In genomic region chr7:101302691-101303090, GRCm38 (mm10) we compare ENCODE assay signal across 8 mouse cellular contexts. TPM values are rescaled to one million over a fixed set of nuclear protein-coding genes. Genes with fewer than 3 reads are reported as not detected.
DNase-seq lines count a peak whose midpoint lies in the region; ATAC-seq and TF ChIP-seq lines count a peak whose summit lies in the region.

No protein-coding gene starts in this region.

- H3K9me3 ChIP-seq in forebrain, embryonic 14.5 days (replicated peaks; ENCODE audit: control insufficient read depth, low read length), result no peaks in the 10 kb centered on the region
- H3K9me3 ChIP-seq in liver, embryonic 14.5 days (ENCODE audit: control insufficient read depth, low read length), result no peaks in the 10 kb centered on the region

- H3K9ac ChIP-seq in heart, adult 2 months (ENCODE audit: low read depth, low read length), result peak overlapping the region; percentile 93; the same call in 1 of the 2 replicates
- H3K9ac ChIP-seq in forebrain, embryonic 14.5 days (ENCODE audit: low read length), result peak overlapping the region; percentile 71
- no peak overlapping the region for H3K9ac ChIP-seq in liver, embryonic 14.5 days (replicated peaks)

- TF ChIP-seq CTCF in heart, adult 2 months (IDR thresholded peaks at IDR 0.05), result no peak
- no peak for TF ChIP-seq CTCF in liver, embryonic 14.5 days (IDR thresholded peaks at IDR 0.05; ENCODE audit: low read depth)

- no peaks in the 10 kb centered on the region for H3K36me3 ChIP-seq in heart, adult 2 months (ENCODE audit: control insufficient read depth, insufficient read depth, low read length)
- H3K36me3 ChIP-seq in forebrain, embryonic 14.5 days (ENCODE audit: control insufficient read depth, insufficient read depth, low read length), result no peaks in the 10 kb centered on the region
- no peaks in the 10 kb centered on the region for H3K36me3 ChIP-seq in liver, embryonic 14.5 days (replicated peaks; ENCODE audit: control insufficient read depth, insufficient read depth, low read depth)

- intact Hi-C loops in heart, adult 2 months (cut with DNase I), result loop anchor here (10.0 kb wide), 1 partner anchor 602 kb away; the partner anchor contains the start of genes Lamtor1 and Tomt
- intact Hi-C loops in heart, postnatal 14 days (cut with DNase I), result no loop called here

- H3K4me1 ChIP-seq in heart, adult 2 months (ENCODE audit: control insufficient read depth, insufficient read depth, low read length), result peaks cover 2% of the 10 kb centered on the region
- H3K4me1 ChIP-seq in forebrain, embryonic 14.5 days (ENCODE audit: control insufficient read depth, insufficient read depth, low read length), result peaks cover 10% of the 10 kb centered on the region
- peaks cover 0 to 9% of the 10 kb centered on the region in 2 experiments; a peak in 2 of 4 replicates for H3K4me1 ChIP-seq in liver, embryonic 14.5 days (replicated peaks; ENCODE audit: control insufficient read depth in 2 of 2, insufficient read depth in 2 of 2, low read length in 1 of 2)

- H3K27ac ChIP-seq in heart, adult 2 months, result peak overlapping the region; percentile 84
- H3K27ac ChIP-seq in forebrain, embryonic 14.5 days (ENCODE audit: low read depth, low read length), result peak overlapping the region; percentile 29; the same call in 1 of the 2 replicates
- no peak overlapping the region for H3K27ac ChIP-seq in liver, embryonic 14.5 days

- 27% methylated on average over 7 of the region's 7 CpGs for WGBS in heart, adult 2 months
- WGBS in forebrain, embryonic 14.5 days, result 20% methylated on average over 7 of the region's 7 CpGs
- 40% methylated on average over 7 of the region's 7 CpGs for WGBS in liver, embryonic 14.5 days (ENCODE audit: insufficient replicate concordance)

- TF ChIP-seq POLR2A in heart, adult 2 months (IDR thresholded peaks at IDR 0.05; ENCODE audit: insufficient read depth, low read depth, low read length), result no peak

- H3K4me2 ChIP-seq in forebrain, embryonic 14.5 days (ENCODE audit: low read length), result peak overlapping the region; percentile 87
- H3K4me2 ChIP-seq in liver, embryonic 14.5 days (ENCODE audit: low read depth), result peak overlapping the region; percentile 79

- DNase-seq in heart, adult 2 months, result no peak
- DNase-seq in heart, postnatal 14 days, result no peak
- peak; percentile 70 for DNase-seq in A20 (ENCODE audit: low read depth, low spot score)
- DNase-seq in forebrain, embryonic 14.5 days (ENCODE audit: low spot score), result no peak
- no peak for DNase-seq in liver, embryonic 14.5 days (ENCODE audit: low read depth in 3 of 3, low spot score in 3 of 3)
- DNase-seq in retina, postnatal 1 day, result no peak
- DNase-seq in cerebellum, adult 11 months, result no peak
- no peak for DNase-seq in kidney, adult 9 months

- no peak for TF ChIP-seq EP300 in heart, adult 2 months (IDR thresholded peaks at IDR 0.05; ENCODE audit: insufficient read depth, low read depth, low read length)
- TF ChIP-seq EP300 in liver, embryonic 14.5 days (IDR thresholded peaks at IDR 0.05; ENCODE audit: low read depth), result no peak

- no peaks in the 10 kb centered on the region for H3K79me2 ChIP-seq in heart, adult 2 months (replicated peaks; ENCODE audit: control insufficient read depth, insufficient read depth, low read length)

- ATAC-seq in forebrain, embryonic 14.5 days, result no peak
- ATAC-seq in liver, embryonic 14.5 days (ENCODE audit: insufficient read depth), result no peak

- no peaks in the 10 kb centered on the region for H3K27me3 ChIP-seq in heart, adult 2 months (ENCODE audit: control insufficient read depth, insufficient read depth, low read length)
- H3K27me3 ChIP-seq in forebrain, embryonic 14.5 days (replicated peaks; ENCODE audit: control insufficient read depth, insufficient read depth, low read length), result peaks cover 4% of the 10 kb centered on the region; the same call in 1 of the 2 replicates
- peaks cover 9% of the 10 kb centered on the region for H3K27me3 ChIP-seq in liver, embryonic 14.5 days (ENCODE audit: control insufficient read depth, insufficient read depth, low read length)

- H3K4me3 ChIP-seq in heart, adult 2 months, result peak overlapping the region; percentile 82
- peak overlapping the region; percentile 57 for H3K4me3 ChIP-seq in forebrain, embryonic 14.5 days (ENCODE audit: low read depth, low read length)
- no peak overlapping the region for H3K4me3 ChIP-seq in liver, embryonic 14.5 days (ENCODE audit: insufficient read depth in 1 of 2, low read depth in 2 of 2, low read length in 2 of 2)

RNA-seq across cellular contexts. Expression of gene Atg16l2, which starts 0.6 kb away (rescaled TPM):
- total RNA-seq in heart, adult 2 months (2021), result 1 to 10 TPM; 7.8 to 8.9 TPM
- polyA plus RNA-seq in heart, adult 2 months (2012; rRNA removed), result 22.8 and 27.1 TPM in 2 replicates
- 10 to 100 TPM; 12.4 to 13.5 TPM for total RNA-seq in heart, postnatal 14 days (2021)
- 13.5 and 17.8 TPM in 2 replicates for polyA plus RNA-seq in forebrain, embryonic 14.5 days (2014; fragmentation: Nextera tagmentation; extraction: Ambion mirVana)
- 3.1 and 3.5 TPM in 2 replicates for polyA plus RNA-seq in liver, embryonic 14.5 days (2012; rRNA removed)
- polyA plus RNA-seq in liver, embryonic 14.5 days (2014; fragmentation: Nextera tagmentation; extraction: Ambion mirVana), result 1.3 and 1.8 TPM in 2 replicates

RNA-seq across cellular contexts. Expression of gene Stard10, which starts 14.2 kb away (rescaled TPM):
- 10 to 100 TPM; 53.1 to 62.2 TPM for total RNA-seq in heart, adult 2 months (2021)
- 113 and 141 TPM in 2 replicates for polyA plus RNA-seq in heart, adult 2 months (2012; rRNA removed)
- total RNA-seq in heart, postnatal 14 days (2021), result 10 to 100 TPM; 17.0 to 40.3 TPM
- 8.0 and 8.1 TPM in 2 replicates for polyA plus RNA-seq in forebrain, embryonic 14.5 days (2014; fragmentation: Nextera tagmentation; extraction: Ambion mirVana)
- 71.0 and 71.8 TPM in 2 replicates for polyA plus RNA-seq in liver, embryonic 14.5 days (2012; rRNA removed)
- polyA plus RNA-seq in liver, embryonic 14.5 days (2014; fragmentation: Nextera tagmentation; extraction: Ambion mirVana), result 98.2 and 102 TPM in 2 replicates

RNA-seq across cellular contexts. Expression of gene Arap1, which starts 45.2 kb away (rescaled TPM):
- total RNA-seq in heart, adult 2 months (2021), result 10 to 100 TPM; 30.1 to 32.6 TPM
- polyA plus RNA-seq in heart, adult 2 months (2012; rRNA removed), result 55.9 and 68.5 TPM in 2 replicates
- 10 to 100 TPM; 38.6 to 41.8 TPM for total RNA-seq in heart, postnatal 14 days (2021)
- 5.8 and 6.5 TPM in 2 replicates for polyA plus RNA-seq in forebrain, embryonic 14.5 days (2014; fragmentation: Nextera tagmentation; extraction: Ambion mirVana)
- 13.3 and 13.7 TPM in 2 replicates for polyA plus RNA-seq in liver, embryonic 14.5 days (2012; rRNA removed)
- polyA plus RNA-seq in liver, embryonic 14.5 days (2014; fragmentation: Nextera tagmentation; extraction: Ambion mirVana), result 12.9 and 13.9 TPM in 2 replicates

Comparison
In these comparisons a context has a peak if more than half of its experiments do, and no peak if none do; other contexts are left out.
1. H3K4me3 ChIP-seq: peak in heart, adult 2 months (single experiment) and forebrain, embryonic 14.5 days (single experiment); none in liver, embryonic 14.5 days (0 of 2).